Mouse (Mus musculus) kidney, postnatal 4 days (tissue): ENCODE measurements at regions not wholly inside any gene's neighbourhood (a gene's known extent, or its start where the extent isn't known, plus 50 kb on each side); places are given as distances from the start of the nearest gene placed in this dataset.

Source experiments
- DNase-seq, 2 experiments: peaks; one replicate each; pipeline ENCODE4 v3.0.0; 2021; ENCODE audit warnings: mixed read lengths in 2 of 2

- DNase-seq: no peak
These were observed 615.3 kb upstream of the Fbxo33 start for GRCm38 (mm10) chr12:59834809-59835208.

- DNase-seq: no peak
These were observed 603.4 kb upstream of the Fbxo33 start for GRCm38 (mm10) chr12:59822918-59823317.

- peak; percentile 5 to 11 for DNase-seq
These were observed 602.9 kb upstream of the Fbxo33 start for GRCm38 (mm10) chr12:59822435-59822834.

GRCm38 (mm10) chr12:59821698-59822097 is 602.2 kb upstream of the Fbxo33 start:
- no peak for DNase-seq

GRCm38 (mm10) chr12:59815965-59816364 is 596.4 kb upstream of the Fbxo33 start:
- no peak for DNase-seq

- DNase-seq: no peak
These were observed 594.8 kb upstream of the Fbxo33 start for GRCm38 (mm10) chr12:59814356-59814755.

- DNase-seq: no peak
These were observed 589.7 kb upstream of the Fbxo33 start for GRCm38 (mm10) chr12:59809224-59809623.

GRCm38 (mm10) chr12:59798051-59798450 is 578.5 kb upstream of the Fbxo33 start:
- DNase-seq: peak; percentile 45 to 52

- peak; percentile 22 to 28 for DNase-seq
These were observed 571.9 kb upstream of the Fbxo33 start for GRCm38 (mm10) chr12:59791473-59791872.

GRCm38 (mm10) chr12:59786831-59787230 is 567.3 kb upstream of the Fbxo33 start:
- DNase-seq: no peak

- DNase-seq: no peak
These were observed 551.5 kb upstream of the Fbxo33 start for GRCm38 (mm10) chr12:59770980-59771379.

GRCm38 (mm10) chr12:59762260-59762659 is 542.7 kb upstream of the Fbxo33 start:
- no peak for DNase-seq

GRCm38 (mm10) chr12:59744768-59745167 is 525.2 kb upstream of the Fbxo33 start:
- no peak for DNase-seq

GRCm38 (mm10) chr12:59743211-59743610 is 523.7 kb upstream of the Fbxo33 start:
- DNase-seq: no peak

- no peak for DNase-seq
These were observed 505.4 kb upstream of the Fbxo33 start for GRCm38 (mm10) chr12:59724951-59725350.

- DNase-seq: no peak
These were observed 503.1 kb upstream of the Fbxo33 start for GRCm38 (mm10) chr12:59722471-59723182.

GRCm38 (mm10) chr12:59713216-59713615 is 493.7 kb upstream of the Fbxo33 start:
- DNase-seq: no peak

GRCm38 (mm10) chr12:59683235-59683634 is 463.7 kb upstream of the Fbxo33 start:
- DNase-seq: no peak

- no peak for DNase-seq
These were observed 443.6 kb upstream of the Fbxo33 start for GRCm38 (mm10) chr12:59663161-59663560.

- no peak for DNase-seq
These were observed 411.2 kb upstream of the Fbxo33 start for GRCm38 (mm10) chr12:59630678-59631077.

- DNase-seq: no peak
These were observed 403.6 kb upstream of the Fbxo33 start for GRCm38 (mm10) chr12:59623147-59623546.

- DNase-seq: no peak
These were observed 401.6 kb upstream of the Fbxo33 start for GRCm38 (mm10) chr12:59621132-59621531.

GRCm38 (mm10) chr12:59620340-59620739 is 400.8 kb upstream of the Fbxo33 start:
- no peak for DNase-seq

- no peak for DNase-seq
These were observed 396.6 kb upstream of the Fbxo33 start for GRCm38 (mm10) chr12:59616075-59616474.

- DNase-seq: peak in 1 of 2 experiments; percentile 2
These were observed 380.3 kb upstream of the Fbxo33 start for GRCm38 (mm10) chr12:59599785-59600184.
